Mouse (Mus musculus) Muller cell, postnatal 12 days (primary cell): ENCODE measurements around the gene Zdhhc22.

ENCODE experiments used
- DNase-seq: peaks from one replicate; pipeline ENCODE4 v3.0.0-alpha.2; 2015; ENCODE audit errors: inconsistent ontology term

Zdhhc22 gene

GRCm38 (mm10) chr12:86995931-86996330 lies 5.7 kb upstream of the Zdhhc22 start:
- DNase-seq = no peak

- DNase-seq = no peak
Observed at GRCm38 (mm10) chr12:86994776-86995175, 4.5 kb upstream of the Zdhhc22 start.

- peak; percentile 8 for DNase-seq
Observed at GRCm38 (mm10) chr12:86994166-86994565, 3.9 kb upstream of the Zdhhc22 start.

GRCm38 (mm10) chr12:86990755-86991110 lies 503 bp upstream of the Zdhhc22 start:
- no peak for DNase-seq

GRCm38 (mm10) chr12:86989378-86989777 lies 852 bp downstream of the Zdhhc22 start:
- no peak for DNase-seq

GRCm38 (mm10) chr12:86988227-86988626 lies 2.0 kb downstream of the Zdhhc22 start:
- DNase-seq = no peak

- no peak for DNase-seq
Observed at GRCm38 (mm10) chr12:86986562-86986961, 3.7 kb downstream of the Zdhhc22 start.

- DNase-seq = peak; percentile 43
Observed at GRCm38 (mm10) chr12:86984194-86984555, 6.1 kb downstream of the Zdhhc22 start.

- DNase-seq = peak; percentile 79
Observed at GRCm38 (mm10) chr12:86983470-86984193, 6.6 kb downstream of the Zdhhc22 start.

- no peak for DNase-seq
Observed at GRCm38 (mm10) chr12:86981180-86981579, 9.1 kb downstream of the Zdhhc22 start.

GRCm38 (mm10) chr12:86977833-86978232 lies 12.4 kb downstream of the Zdhhc22 start:
- peak; percentile 21 for DNase-seq

GRCm38 (mm10) chr12:86976511-86977168 lies 13.6 kb downstream of the Zdhhc22 start:
- DNase-seq = no peak

GRCm38 (mm10) chr12:86975761-86976160 lies 14.5 kb downstream of the Zdhhc22 start:
- DNase-seq = no peak

GRCm38 (mm10) chr12:86974387-86975288 lies 15.6 kb downstream of the Zdhhc22 start:
- DNase-seq = peak; percentile 66

- DNase-seq = peak; percentile 32
Observed at GRCm38 (mm10) chr12:86973706-86974105, 16.5 kb downstream of the Zdhhc22 start.

- DNase-seq = peak; percentile 83
Observed at GRCm38 (mm10) chr12:86973216-86973615, 17.0 kb downstream of the Zdhhc22 start.

- no peak for DNase-seq
Observed at GRCm38 (mm10) chr12:86971089-86971488, 19.1 kb downstream of the Zdhhc22 start.

GRCm38 (mm10) chr12:86969220-86969601 lies 21.0 kb downstream of the Zdhhc22 start:
- no peak for DNase-seq

GRCm38 (mm10) chr12:86968468-86969219 lies 21.6 kb downstream of the Zdhhc22 start:
- no peak for DNase-seq

GRCm38 (mm10) chr12:86965237-86965799 lies 24.9 kb downstream of the Zdhhc22 start:
- DNase-seq = no peak
